ENCODE assay signal across 8 mouse cellular contexts in genomic region chr11:113101534-113101933, GRCm38 (mm10).
DNase-seq lines count a peak whose midpoint lies in the region; ATAC-seq and TF ChIP-seq lines count a peak whose summit lies in the region.

No protein-coding gene starts in this region.

- H3K4me2 ChIP-seq in forebrain, postnatal 0 days (ENCODE audit: low read depth), result no peak overlapping the region
- H3K4me2 ChIP-seq in heart, embryonic 11.5 days, result peak overlapping the region; percentile 11; the same call in 1 of the 2 replicates
- peak overlapping the region; percentile 21 for H3K4me2 ChIP-seq in kidney, postnatal 0 days (ENCODE audit: low read length)
- no peak overlapping the region for H3K4me2 ChIP-seq in forebrain, embryonic 11.5 days (ENCODE audit: low read depth, low read length, severe bottlenecking)

- peaks cover 52% of the 10 kb centered on the region for H3K4me1 ChIP-seq in forebrain, embryonic 10.5 days
- 0 out of 2 replicates have a peak, but pooled peaks cover 5% of the 10 kb centered on the region for H3K4me1 ChIP-seq in forebrain, postnatal 0 days (ENCODE audit: insufficient read depth)
- no peaks in the 10 kb centered on the region; the same call in 1 of the 2 replicates for H3K4me1 ChIP-seq in heart, embryonic 11.5 days (ENCODE audit: control insufficient read depth, insufficient read depth, low read length)
- H3K4me1 ChIP-seq in kidney, postnatal 0 days (replicated peaks; ENCODE audit: insufficient read depth, low read length), result peaks cover 23% of the 10 kb centered on the region; the same call in 1 of the 2 replicates
- peaks cover 5% of the 10 kb centered on the region; the same call in 1 of the 2 replicates for H3K4me1 ChIP-seq in forebrain, embryonic 11.5 days (replicated peaks; ENCODE audit: control insufficient read depth, insufficient read depth, low read length)

- no peak overlapping the region for H3K9ac ChIP-seq in forebrain, postnatal 0 days
- H3K9ac ChIP-seq in heart, embryonic 11.5 days (ENCODE audit: low read depth, low read length), result no peak overlapping the region
- no peak overlapping the region for H3K9ac ChIP-seq in kidney, postnatal 0 days (ENCODE audit: low read depth, low read length)
- H3K9ac ChIP-seq in forebrain, embryonic 11.5 days (ENCODE audit: low read length), result no peak overlapping the region

- TF ChIP-seq CTCF in forebrain, postnatal 0 days (IDR thresholded peaks at IDR 0.05; ENCODE audit: low read depth), result no peak
- no peak for TF ChIP-seq CTCF in kidney, postnatal 0 days (IDR thresholded peaks at IDR 0.05; ENCODE audit: low read depth)

- no peaks in the 10 kb centered on the region for H3K27me3 ChIP-seq in forebrain, embryonic 10.5 days (ENCODE audit: poor library complexity, severe bottlenecking)
- no peaks in the 10 kb centered on the region for H3K27me3 ChIP-seq in forebrain, postnatal 0 days (ENCODE audit: insufficient read depth, low read length)
- no peaks in the 10 kb centered on the region for H3K27me3 ChIP-seq in heart, embryonic 11.5 days (ENCODE audit: control insufficient read depth, insufficient read depth, low read length)
- no peaks in the 10 kb centered on the region for H3K27me3 ChIP-seq in kidney, postnatal 0 days (ENCODE audit: insufficient read depth, low read length)
- no peaks in the 10 kb centered on the region for H3K27me3 ChIP-seq in forebrain, embryonic 11.5 days (ENCODE audit: control insufficient read depth, insufficient read depth, low read length)

- no peaks in the 10 kb centered on the region for H3K36me3 ChIP-seq in forebrain, embryonic 10.5 days (replicated peaks)
- no peaks in the 10 kb centered on the region for H3K36me3 ChIP-seq in forebrain, postnatal 0 days (ENCODE audit: insufficient read depth)
- H3K36me3 ChIP-seq in heart, embryonic 11.5 days (ENCODE audit: control insufficient read depth, insufficient read depth, low read length), result no peaks in the 10 kb centered on the region
- H3K36me3 ChIP-seq in kidney, postnatal 0 days (ENCODE audit: insufficient read depth, low read length), result no peaks in the 10 kb centered on the region
- no peaks in the 10 kb centered on the region for H3K36me3 ChIP-seq in forebrain, embryonic 11.5 days (ENCODE audit: control insufficient read depth, insufficient read depth, low read length)

- DNase-seq in forebrain, embryonic 10.5 days (ENCODE audit: extremely low spot score, low spot score), result no peak
- DNase-seq in forebrain, postnatal 0 days, result no peak
- peak; percentile 40 for DNase-seq in kidney, postnatal 0 days (ENCODE audit: low spot score)
- peak; percentile 80 to 91 for DNase-seq in lung, postnatal 4 days
- DNase-seq in right cerebral cortex, adult 2 months (ENCODE audit: low spot score in 2 of 2), result no peak
- no peak for DNase-seq in forebrain, embryonic 11.5 days (ENCODE audit: low spot score)

- H3K4me3 ChIP-seq in forebrain, embryonic 10.5 days, result no peak overlapping the region
- H3K4me3 ChIP-seq in forebrain, postnatal 0 days (ENCODE audit: low read depth, low read length), result no peak overlapping the region
- no peak overlapping the region for H3K4me3 ChIP-seq in heart, embryonic 11.5 days (ENCODE audit: low read depth, low read length)
- no peak overlapping the region for H3K4me3 ChIP-seq in kidney, postnatal 0 days (replicated peaks; ENCODE audit: low read depth, low read length)
- H3K4me3 ChIP-seq in forebrain, embryonic 11.5 days (ENCODE audit: low read depth, low read length), result no peak overlapping the region

- ATAC-seq in forebrain, postnatal 0 days, result no peak
- no peak for ATAC-seq in heart, embryonic 11.5 days (replicated peaks; ENCODE audit: insufficient number of reproducible peaks, low FRiP score, low TSS enrichment)
- ATAC-seq in kidney, postnatal 0 days (replicated peaks; ENCODE audit: low FRiP score, low read depth), result no peak
- ATAC-seq in CD4-positive, CD25-positive, alpha-beta regulatory T cell, adult 4 months, result no peak
- ATAC-seq in forebrain, embryonic 11.5 days (replicated peaks; ENCODE audit: low FRiP score), result no peak

- 67% methylated on average over 11 of the region's 11 CpGs for WGBS in forebrain, embryonic 10.5 days
- 69% methylated on average over 11 of the region's 11 CpGs for WGBS in forebrain, postnatal 0 days
- WGBS in heart, embryonic 11.5 days (ENCODE audit: insufficient replicate concordance), result 43% methylated on average over 11 of the region's 11 CpGs
- WGBS in kidney, postnatal 0 days, result 41% methylated on average over 11 of the region's 11 CpGs
- 74% methylated on average over 11 of the region's 11 CpGs for WGBS in forebrain, embryonic 11.5 days

- peak overlapping the region; percentile 69 for H3K27ac ChIP-seq in forebrain, embryonic 10.5 days
- no peak overlapping the region for H3K27ac ChIP-seq in forebrain, postnatal 0 days (ENCODE audit: low read depth, low read length)
- H3K27ac ChIP-seq in heart, embryonic 11.5 days (ENCODE audit: low read depth, low read length), result no peak overlapping the region
- H3K27ac ChIP-seq in kidney, postnatal 0 days, result no peak overlapping the region
- no peak overlapping the region for H3K27ac ChIP-seq in forebrain, embryonic 11.5 days (ENCODE audit: low read depth, low read length)

- no peaks in the 10 kb centered on the region for H3K9me3 ChIP-seq in forebrain, embryonic 10.5 days
- H3K9me3 ChIP-seq in forebrain, postnatal 0 days (ENCODE audit: low read length), result no peaks in the 10 kb centered on the region
- H3K9me3 ChIP-seq in heart, embryonic 11.5 days (replicated peaks; ENCODE audit: control insufficient read depth, low read length), result no peaks in the 10 kb centered on the region
- H3K9me3 ChIP-seq in kidney, postnatal 0 days (replicated peaks; ENCODE audit: low read length), result no peaks in the 10 kb centered on the region
- no peaks in the 10 kb centered on the region for H3K9me3 ChIP-seq in forebrain, embryonic 11.5 days (ENCODE audit: control insufficient read depth, low read length)

Comparison
In these comparisons a context has a peak if more than half of its experiments do, and no peak if none do; other contexts are left out.
1. DNase-seq: peak in kidney, postnatal 0 days (single experiment) and lung, postnatal 4 days (2 of 2); none in forebrain, embryonic 10.5 days (single experiment), forebrain, postnatal 0 days (single experiment), right cerebral cortex, adult 2 months (0 of 2) and forebrain, embryonic 11.5 days (single experiment).
2. H3K4me2 ChIP-seq: peak in heart, embryonic 11.5 days (single experiment) and kidney, postnatal 0 days (single experiment); none in forebrain, postnatal 0 days (single experiment) and forebrain, embryonic 11.5 days (single experiment).